Mouse (Mus musculus) hindbrain, embryonic 16.5 days (tissue): ENCODE measurements around the gene Itga1. TPM values are rescaled to one million over a fixed set of nuclear protein-coding genes. Genes with fewer than 3 reads are reported as not detected.

Source experiments
- ATAC-seq: fragments of 200-750 bp; cut with Nextera tagmentation; 2 replicates; pipeline ENCODE4 v1.8.0; 2017; ENCODE audit warnings: moderate TSS enrichment, moderate library complexity
- H3K27ac ChIP-seq: fragments of 300-500 bp; sonication (generic); 2 replicates; pipeline ENCODE4 v1.5.1; 2014; ENCODE audit warnings: low read depth, mild to moderate bottlenecking, control low read depth, low read length, moderate library complexity
- H3K27me3 ChIP-seq: fragments of 300-500 bp; sonication (generic); replicated peaks from 2 replicates; pipeline ENCODE4 v1.6.1; 2014; ENCODE audit warnings: low read length; ENCODE audit not compliant: control insufficient read depth, insufficient read depth
- H3K36me3 ChIP-seq: fragments of 300-500 bp; sonication (generic); 2 replicates; pipeline ENCODE4 v1.6.1; 2014; ENCODE audit warnings: mild to moderate bottlenecking, low read length, moderate library complexity, mixed read lengths; ENCODE audit not compliant: control insufficient read depth, insufficient read depth
- H3K4me1 ChIP-seq: fragments of 300-500 bp; sonication (generic); 2 replicates; pipeline ENCODE4 v1.6.1; 2014; ENCODE audit warnings: low read depth, low read length; ENCODE audit not compliant: control insufficient read depth, insufficient read depth
- H3K4me2 ChIP-seq: fragments of 300-500 bp; sonication (generic); 2 replicates; pipeline ENCODE4 v1.6.1; 2014; ENCODE audit warnings: mild to moderate bottlenecking, low read length, control low read depth, moderate library complexity
- H3K4me3 ChIP-seq: fragments of 300-500 bp; sonication (generic); 2 replicates; pipeline ENCODE4 v1.5.1; 2014; ENCODE audit warnings: mild to moderate bottlenecking, low read length, control low read depth, moderate library complexity
- H3K9ac ChIP-seq: fragments of 300-500 bp; sonication (generic); 2 replicates; pipeline ENCODE4 v1.6.1; 2014; ENCODE audit warnings: low read depth, mild to moderate bottlenecking, control low read depth, low read length, moderate library complexity
- H3K9me3 ChIP-seq: fragments of 300-500 bp; sonication (generic); 2 replicates; pipeline ENCODE4 v1.6.1; 2014; ENCODE audit warnings: mild to moderate bottlenecking, low read length, moderate library complexity; ENCODE audit not compliant: control insufficient read depth
- WGBS: fragments of 180-500 bp; shearing (Covaris S2); extraction: QIAGEN DNeasy Blood & Tissue Kit; methylation state at CpG from one replicate; pipeline ENCODE4 v1.1.7; 2014; 5-methylcytosine and 5-hydroxymethylcytosine counted together
- polyA plus RNA-seq: library from polyadenylated mRNA; unstranded; fragments of >200 nt; fragmentation: Nextera tagmentation; extraction: Ambion mirVana; gene quantifications from 2 replicates; pipeline ENCODE4 v1.2.1, GENCODE M21; 2015

Gene Itga1
- polyA plus RNA-seq, 1 experiment from 2014 or later: 6.2 TPM

GRCm38 (mm10) chr13:114910629-114911028, 191.1 kb downstream of the Itga1 start:
- no peak for ATAC-seq
- Histone ChIP-seq H3K27ac (no peak overlapping the region), H3K4me3 (no peak overlapping the region), H3K9ac (no peak overlapping the region), H3K4me1 (no peaks in the 10 kb centered on the region), H3K4me2 (no peak overlapping the region), H3K27me3 (no peaks in the 10 kb centered on the region), H3K9me3 (no peaks in the 10 kb centered on the region), H3K36me3 (no peaks in the 10 kb centered on the region)
- WGBS: 75% methylated on average over 9 of the region's 9 CpGs

GRCm38 (mm10) chr13:114909514-114909913, 192.2 kb downstream of the Itga1 start:
- 83% methylated on average over 5 of the region's 5 CpGs for WGBS
- no peak for ATAC-seq

DNA sequence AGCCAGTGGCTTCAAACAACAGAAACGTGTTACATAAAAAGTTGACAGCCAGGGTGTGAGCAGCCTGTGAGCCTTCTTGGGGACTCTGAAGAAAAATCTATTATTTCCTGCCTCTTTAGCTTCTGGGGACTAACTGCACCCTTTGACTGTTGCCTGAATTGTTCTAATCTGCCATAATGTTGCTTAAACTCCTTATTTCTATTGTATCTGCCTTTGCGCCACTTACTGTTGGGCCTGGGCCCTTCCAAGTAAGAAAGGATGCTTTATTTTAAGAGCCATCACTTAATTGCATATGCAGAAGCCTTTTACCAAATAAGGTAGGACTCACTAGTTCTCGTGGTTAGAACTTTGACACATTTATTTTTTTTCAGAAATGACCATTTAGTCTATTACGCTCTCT, 193.9 kb downstream of the Itga1 start:
- no peak for ATAC-seq
- H3K4me3 ChIP-seq: no peak overlapping the region
- no peaks in the 10 kb centered on the region for H3K27me3 ChIP-seq
- H3K27ac ChIP-seq: no peak overlapping the region
- H3K4me1 ChIP-seq: no peaks in the 10 kb centered on the region
- no peaks in the 10 kb centered on the region for H3K36me3 ChIP-seq
- H3K9me3 ChIP-seq: no peaks in the 10 kb centered on the region
- H3K9ac ChIP-seq: no peak overlapping the region
- WGBS: 87% methylated on average over 4 of the region's 4 CpGs
- no peak overlapping the region for H3K4me2 ChIP-seq

More at GRCm38 (mm10) chr13:114909514-114909913, 192.2 kb downstream of the Itga1 start:
- H3K27me3 ChIP-seq: no peaks in the 10 kb centered on the region
- H3K36me3 ChIP-seq: no peaks in the 10 kb centered on the region
- no peaks in the 10 kb centered on the region for H3K9me3 ChIP-seq
- H3K27ac ChIP-seq: no peak overlapping the region
- no peaks in the 10 kb centered on the region for H3K4me1 ChIP-seq
- H3K9ac ChIP-seq: no peak overlapping the region
- H3K4me3 ChIP-seq: no peak overlapping the region
- no peak overlapping the region for H3K4me2 ChIP-seq

Other genes with a start within 250 kb of the Itga1 start
- 0.58 and 1.5 TPM in 2 replicates for gene Itga2, start 169.9 kb downstream of the Itga1 start, polyA plus RNA-seq
- 5.8 and 6.7 TPM in 2 replicates for gene Pelo, start 11.8 kb downstream of the Itga1 start, polyA plus RNA-seq
- 2.4 and 3.4 TPM in 2 replicates for gene Gm49395, start within 50 bp of the Itga1 start, polyA plus RNA-seq